Mouse (Mus musculus) embryonic facial prominence, embryonic 11.5 days (tissue): Measurements from ENCODE around the gene Fbf1. TPM values are rescaled to one million over a fixed set of nuclear protein-coding genes. Genes with fewer than 3 reads are reported as not detected.

Experiments
- ATAC-seq: fragments of 200-750 bp; cut with Nextera tagmentation; replicated peaks from 2 replicates; pipeline ENCODE4 v1.8.0; 2017; ENCODE audit warnings: low read depth; ENCODE audit not compliant: insufficient number of reproducible peaks, low FRiP score, low TSS enrichment
- DNase-seq: peaks from one replicate; pipeline ENCODE4 v3.0.0-alpha.2; 2015; ENCODE audit warnings: low spot score
- H3K27ac ChIP-seq: fragments of 300-500 bp; sonication (generic); replicated peaks from 2 replicates; pipeline ENCODE4 v1.5.1; 2014; ENCODE audit warnings: mild to moderate bottlenecking, low read depth, low read length, control low read depth
- H3K27me3 ChIP-seq: fragments of 300-500 bp; sonication (generic); 2 replicates; pipeline ENCODE4 v1.6.1; 2014; ENCODE audit warnings: mild to moderate bottlenecking, low read length, moderate library complexity, mixed read lengths; ENCODE audit not compliant: control insufficient read depth, insufficient read depth
- H3K36me3 ChIP-seq: fragments of 300-500 bp; sonication (generic); replicated peaks from 2 replicates; pipeline ENCODE4 v1.6.1; 2014; ENCODE audit warnings: low read depth, mild to moderate bottlenecking, low read length, moderate library complexity, mixed read lengths; ENCODE audit not compliant: control insufficient read depth, insufficient read depth
- H3K4me1 ChIP-seq: fragments of 300-500 bp; sonication (generic); 2 replicates; pipeline ENCODE4 v1.6.1; 2014; ENCODE audit warnings: low read length, mixed read lengths; ENCODE audit not compliant: control insufficient read depth, insufficient read depth
- H3K4me2 ChIP-seq: fragments of 300-500 bp; sonication (generic); 2 replicates; pipeline ENCODE4 v1.6.1; 2014; ENCODE audit warnings: low read depth, mild to moderate bottlenecking, control low read depth, low read length, moderate library complexity
- H3K4me3 ChIP-seq: fragments of 300-500 bp; sonication (generic); 2 replicates; pipeline ENCODE4 v1.5.1; 2014; ENCODE audit warnings: low read depth, low read length, control low read depth
- H3K9ac ChIP-seq: fragments of 300-500 bp; sonication (generic); replicated peaks from 2 replicates; pipeline ENCODE4 v1.6.1; 2014; ENCODE audit warnings: mild to moderate bottlenecking, control low read depth, low read length
- H3K9me3 ChIP-seq: fragments of 300-500 bp; sonication (generic); replicated peaks from 2 replicates; pipeline ENCODE4 v1.6.1; 2016; ENCODE audit warnings: mild to moderate bottlenecking, low read length, inconsistent platforms, mixed read lengths; ENCODE audit not compliant: control insufficient read depth
- WGBS: fragments of 180-500 bp; shearing (Covaris S2); extraction: QIAGEN DNeasy Blood & Tissue Kit; methylation state at CpG from one replicate; pipeline ENCODE4 v1.1.7; 2014; 5-methylcytosine and 5-hydroxymethylcytosine counted together
- polyA plus RNA-seq: library from polyadenylated mRNA; unstranded; fragments of >200 nt; fragmentation: Nextera tagmentation; extraction: Ambion mirVana; gene quantifications from 2 replicates; pipeline ENCODE4 v1.2.1, GENCODE M21; 2014

The Fbf1 gene
- polyA plus RNA-seq, 1 experiment from 2014 or later: 20.3 TPM

DNA sequence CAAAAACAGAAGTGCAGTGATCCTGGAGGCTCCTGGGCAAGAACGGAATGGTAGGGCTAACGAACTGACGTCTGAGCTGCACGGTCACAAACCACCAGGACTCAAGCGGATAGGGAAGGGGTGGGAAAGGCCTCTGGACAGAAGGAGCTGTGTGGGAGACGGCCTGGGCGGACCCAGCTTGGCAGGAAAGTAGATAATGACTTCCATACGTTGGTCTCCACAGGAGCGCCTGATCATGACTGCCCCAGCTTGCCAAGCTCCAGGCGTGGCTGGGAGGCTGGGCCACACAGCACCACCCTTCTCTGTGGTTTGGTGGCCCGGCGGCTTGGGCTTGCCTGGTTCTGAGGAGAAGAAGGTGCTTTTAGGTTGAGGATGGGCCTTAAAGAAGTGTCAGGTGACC lies 50.7 kb downstream of the Fbf1 start:
- Histone ChIP-seq H3K36me3 (no peaks in the 10 kb centered on the region), H3K4me3 (no peak overlapping the region), H3K27ac (0 out of 2 replicates have a peak overlapping the region, but pooled peaks have one; percentile 13), H3K27me3 (no peaks in the 10 kb centered on the region), H3K9me3 (no peaks in the 10 kb centered on the region), H3K9ac (no peak overlapping the region), H3K4me2 (no peak overlapping the region), H3K4me1 (no peaks in the 10 kb centered on the region)
- WGBS: 40% methylated on average over 12 of the region's 12 CpGs
- ATAC-seq (no peak), DNase-seq (peak; percentile 64)

DNA sequence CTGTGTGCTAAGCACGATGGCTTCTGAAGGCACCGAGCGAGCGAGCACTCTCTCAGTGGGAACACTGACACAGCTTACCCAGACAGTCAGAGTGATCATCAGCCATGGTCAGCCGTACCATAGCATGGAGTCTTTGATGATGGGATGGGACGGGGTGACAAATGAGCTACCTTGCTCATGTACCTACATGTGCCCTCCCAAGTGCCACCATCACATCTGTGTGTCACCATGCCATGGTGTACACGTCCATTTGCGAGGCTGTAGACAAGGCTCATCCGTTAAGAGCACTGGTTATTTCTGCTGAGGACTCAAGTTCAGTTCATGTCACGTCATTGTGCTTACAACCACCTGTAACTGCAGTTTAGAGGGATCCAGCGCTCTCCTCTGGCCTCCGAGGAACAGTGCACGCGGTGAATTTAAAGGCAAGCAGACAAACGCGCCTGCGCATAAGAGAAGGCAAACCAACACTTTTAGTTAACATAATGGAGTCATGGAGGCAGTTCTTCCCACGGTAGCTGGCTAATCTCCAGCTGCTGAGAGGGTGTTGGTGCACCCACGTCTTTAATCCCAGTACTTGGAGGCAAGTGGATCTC lies 56.3 kb downstream of the Fbf1 start:
- Histone ChIP-seq H3K4me2 (no peak overlapping the region), H3K4me1 (peaks cover 11% of the 10 kb centered on the region), H3K9me3 (no peaks in the 10 kb centered on the region), H3K27ac (no peak overlapping the region), H3K36me3 (no peaks in the 10 kb centered on the region), H3K4me3 (no peak overlapping the region), H3K9ac (no peak overlapping the region), H3K27me3 (peaks cover 50% of the 10 kb centered on the region)
- 86% methylated on average over 19 of the region's 19 CpGs for WGBS
- no peak for ATAC-seq
- no peak for DNase-seq

DNA sequence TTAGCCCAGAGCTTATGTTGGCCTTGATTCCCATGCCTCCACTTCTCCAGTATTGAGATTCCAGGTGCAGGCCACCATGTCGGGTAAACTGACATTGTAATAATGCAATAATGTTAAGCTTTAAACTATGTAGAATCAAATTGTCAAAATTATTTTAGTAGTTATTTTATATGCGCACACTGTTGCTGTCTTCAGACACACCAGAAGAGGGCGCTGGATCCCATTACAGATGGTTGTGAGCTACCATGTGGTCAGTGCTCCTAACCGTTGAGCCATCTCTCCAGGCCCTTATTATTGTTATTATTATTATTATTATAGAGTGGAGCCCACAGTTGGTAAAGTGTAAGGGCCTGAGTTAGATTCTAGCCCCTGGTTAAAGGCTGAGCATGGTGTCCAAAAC lies 56.9 kb downstream of the Fbf1 start:
- Histone ChIP-seq H3K4me1 (peaks cover 11% of the 10 kb centered on the region), H3K9me3 (no peaks in the 10 kb centered on the region), H3K27me3 (peaks cover 53% of the 10 kb centered on the region), H3K9ac (no peak overlapping the region), H3K4me3 (no peak overlapping the region), H3K36me3 (no peaks in the 10 kb centered on the region), H3K27ac (no peak overlapping the region), H3K4me2 (no peak overlapping the region)
- DNase-seq: no peak
- WGBS: 74% methylated on average over 4 of the region's 4 CpGs
- ATAC-seq: no peak

DNA sequence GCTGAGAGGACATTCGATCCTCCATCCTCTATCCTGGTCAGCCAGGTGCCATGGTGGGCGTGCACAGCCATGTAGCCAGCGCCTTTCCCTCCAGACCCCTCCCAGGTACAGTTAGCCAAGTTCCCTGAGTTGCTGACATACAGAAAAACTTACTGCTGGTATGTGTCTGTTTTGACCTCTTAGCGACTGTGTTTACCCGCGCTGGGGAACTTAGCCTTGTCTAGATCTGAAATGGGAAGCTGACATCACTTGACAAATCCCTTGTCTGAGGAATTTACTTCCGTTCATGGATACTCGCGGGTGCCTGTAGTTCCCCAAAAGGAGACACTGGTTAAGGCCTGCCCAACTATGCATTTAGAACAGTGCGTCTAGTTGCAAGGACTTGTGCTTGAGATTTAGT lies 57.4 kb downstream of the Fbf1 start:
- 28% methylated on average over 10 of the region's 10 CpGs for WGBS
- H3K4me2 ChIP-seq: peak overlapping the region; percentile 49
- peak overlapping the region; percentile 36; the same call in 1 of the 2 replicates for H3K4me3 ChIP-seq
- H3K4me1 ChIP-seq: peaks cover 11% of the 10 kb centered on the region
- no peaks in the 10 kb centered on the region for H3K9me3 ChIP-seq
- DNase-seq (no peak), ATAC-seq (no peak)
- no peak overlapping the region for H3K27ac ChIP-seq
- H3K36me3 ChIP-seq: no peaks in the 10 kb centered on the region
- H3K9ac ChIP-seq: no peak overlapping the region
- H3K27me3 ChIP-seq: peaks cover 53% of the 10 kb centered on the region

DNA sequence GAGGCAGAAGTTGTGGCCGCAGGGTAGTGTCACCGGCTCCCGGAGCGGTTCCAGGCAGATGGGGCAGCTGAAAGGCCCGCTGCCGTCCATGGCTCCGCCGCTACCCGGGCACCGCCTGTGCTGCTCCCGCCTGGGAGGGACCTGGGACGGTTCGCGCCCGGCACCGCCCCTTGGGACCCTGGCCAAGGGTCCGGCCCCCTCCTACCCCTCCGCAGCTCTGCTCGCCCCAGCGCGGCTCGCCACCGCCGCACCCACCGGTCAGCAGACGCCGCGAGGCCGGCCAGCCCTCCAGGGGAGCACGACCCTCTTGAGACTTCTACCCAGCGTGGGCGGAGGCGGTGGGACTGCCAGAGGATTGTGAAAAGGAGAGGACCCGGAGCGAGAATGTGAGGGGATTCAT lies 57.8 kb downstream of the Fbf1 start:
- DNase-seq (no peak), ATAC-seq (no peak)
- Histone ChIP-seq H3K9me3 (no peaks in the 10 kb centered on the region), H3K27me3 (peaks cover 53% of the 10 kb centered on the region), H3K4me1 (peaks cover 11% of the 10 kb centered on the region), H3K4me3 (peak overlapping the region; percentile 36), H3K36me3 (no peaks in the 10 kb centered on the region), H3K4me2 (peak overlapping the region; percentile 49), H3K9ac (peak overlapping the region; percentile 47; the same call in 1 of the 2 replicates), H3K27ac (no peak overlapping the region)
- 3% methylated on average over 33 of the region's 35 CpGs for WGBS

DNA sequence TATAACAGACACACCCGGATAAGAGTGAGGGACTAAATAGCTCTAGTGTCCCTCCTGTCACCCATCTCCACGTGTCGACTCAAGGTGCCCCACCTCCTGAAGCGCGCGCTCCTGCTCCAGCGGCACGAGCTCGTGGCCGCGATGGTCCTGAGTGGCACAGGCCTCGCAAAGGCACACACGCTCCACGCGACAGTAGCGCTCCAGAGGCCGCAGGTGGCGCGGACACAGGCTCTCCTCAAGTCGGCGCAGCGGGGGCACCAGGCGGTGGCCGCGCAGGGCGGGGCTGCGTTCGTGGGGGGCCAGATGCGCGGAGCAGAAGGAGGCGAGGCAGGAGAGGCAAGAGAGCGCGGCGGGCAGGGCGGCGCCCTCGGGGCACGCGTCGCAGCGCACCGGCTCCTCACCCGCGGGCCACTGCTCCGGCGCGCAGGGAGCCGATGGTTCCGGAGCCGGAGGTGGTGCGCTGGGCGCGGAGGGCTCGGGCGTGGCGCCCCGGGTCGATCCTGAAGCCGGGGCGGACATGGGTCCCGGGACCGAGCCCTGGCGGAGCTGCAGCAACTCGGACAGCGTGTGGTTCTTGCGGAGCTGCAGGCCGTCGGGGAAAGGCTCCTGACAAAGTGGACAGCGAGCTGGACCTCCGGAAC lies 58.4 kb downstream of the Fbf1 start:
- 1% methylated on average over 70 of the region's 70 CpGs for WGBS

DNA sequence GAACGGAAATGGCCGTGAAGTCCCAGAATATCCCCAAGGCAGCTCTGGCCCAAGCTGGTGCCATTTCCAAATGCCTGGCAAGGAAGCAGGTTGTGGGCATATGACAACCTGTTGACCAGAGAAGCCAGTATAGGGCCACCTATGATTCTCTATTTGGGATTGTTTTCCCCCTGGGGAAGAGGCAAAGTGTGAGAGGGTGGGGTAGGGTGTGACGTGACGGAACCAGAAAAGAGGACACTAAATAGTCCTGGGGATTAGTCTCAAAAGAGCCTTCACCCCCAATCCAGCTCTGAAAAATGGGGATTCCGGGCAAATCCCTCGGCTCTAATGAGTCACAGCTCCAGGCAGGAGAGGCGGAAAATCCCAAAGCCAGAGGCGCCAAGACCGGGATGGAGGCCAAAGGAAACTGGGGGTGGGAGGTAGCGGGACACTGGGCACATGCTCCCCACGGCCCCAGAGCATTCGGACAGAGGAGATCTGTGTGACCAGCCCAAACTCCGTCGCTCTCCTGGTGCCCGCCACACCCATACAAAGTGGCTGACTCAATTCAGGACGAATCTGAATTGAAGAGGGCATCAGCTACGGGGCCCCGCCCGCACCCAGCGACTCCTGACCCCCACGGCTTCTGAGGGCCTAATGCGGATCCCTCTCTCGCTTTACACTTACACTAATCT lies 59.4 kb downstream of the Fbf1 start:
- H3K4me2 ChIP-seq: no peak overlapping the region
- H3K9me3 ChIP-seq: no peaks in the 10 kb centered on the region
- WGBS: 4% methylated on average over 22 of the region's 23 CpGs
- no peak overlapping the region; the same call in 1 of the 2 replicates for H3K9ac ChIP-seq
- H3K27ac ChIP-seq: no peak overlapping the region
- peaks cover 53% of the 10 kb centered on the region for H3K27me3 ChIP-seq
- ATAC-seq (no peak), DNase-seq (no peak)
- H3K4me1 ChIP-seq: peaks cover 18% of the 10 kb centered on the region
- H3K4me3 ChIP-seq: peak overlapping the region; percentile 36
- no peaks in the 10 kb centered on the region for H3K36me3 ChIP-seq

More for the DNA sequence above, 58.4 kb downstream of the Fbf1 start:
- Histone ChIP-seq H3K27ac (no peak overlapping the region), H3K9ac (peak overlapping the region; percentile 47; the same call in 1 of the 2 replicates), H3K4me2 (peak overlapping the region; percentile 49), H3K36me3 (no peaks in the 10 kb centered on the region), H3K27me3 (peaks cover 53% of the 10 kb centered on the region), H3K9me3 (no peaks in the 10 kb centered on the region), H3K4me1 (peaks cover 11% of the 10 kb centered on the region), H3K4me3 (peak overlapping the region; percentile 36)
- DNase-seq: no peak
- ATAC-seq: no peak

DNA sequence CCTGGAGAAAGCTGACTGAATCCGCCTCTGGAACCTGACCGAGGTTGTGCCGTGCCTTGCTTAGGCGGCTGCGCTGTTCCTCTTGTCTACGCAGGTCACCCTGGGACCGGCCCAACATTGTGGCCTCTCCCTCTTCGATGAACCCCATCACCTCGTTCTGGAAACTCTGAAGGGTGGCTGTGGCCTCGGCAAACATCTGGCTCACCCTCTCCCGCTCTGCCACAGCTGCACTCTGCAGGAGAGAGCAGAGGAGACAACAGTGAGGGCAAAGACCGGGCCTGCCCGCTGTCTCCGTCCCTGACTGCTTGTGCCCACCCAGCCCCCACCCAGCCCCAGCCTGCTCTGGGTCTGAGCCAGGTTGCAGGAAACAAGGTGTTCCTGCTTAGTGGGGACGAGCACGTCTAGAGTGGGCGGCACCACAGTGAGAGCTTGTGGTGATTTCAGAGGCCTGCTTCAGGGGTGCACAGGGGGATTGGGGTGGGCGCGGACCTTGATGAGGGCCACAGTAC lies 60.1 kb downstream of the Fbf1 start:
- Histone ChIP-seq H3K27ac (no peak overlapping the region), H3K9ac (no peak overlapping the region), H3K4me2 (no peak overlapping the region), H3K36me3 (no peaks in the 10 kb centered on the region), H3K27me3 (peaks cover 53% of the 10 kb centered on the region), H3K4me1 (peaks cover 18% of the 10 kb centered on the region), H3K4me3 (no peak overlapping the region), H3K9me3 (no peaks in the 10 kb centered on the region)
- DNase-seq (no peak), ATAC-seq (no peak)
- WGBS: 9% methylated on average over 19 of the region's 19 CpGs
